In the genomic region with DNA sequence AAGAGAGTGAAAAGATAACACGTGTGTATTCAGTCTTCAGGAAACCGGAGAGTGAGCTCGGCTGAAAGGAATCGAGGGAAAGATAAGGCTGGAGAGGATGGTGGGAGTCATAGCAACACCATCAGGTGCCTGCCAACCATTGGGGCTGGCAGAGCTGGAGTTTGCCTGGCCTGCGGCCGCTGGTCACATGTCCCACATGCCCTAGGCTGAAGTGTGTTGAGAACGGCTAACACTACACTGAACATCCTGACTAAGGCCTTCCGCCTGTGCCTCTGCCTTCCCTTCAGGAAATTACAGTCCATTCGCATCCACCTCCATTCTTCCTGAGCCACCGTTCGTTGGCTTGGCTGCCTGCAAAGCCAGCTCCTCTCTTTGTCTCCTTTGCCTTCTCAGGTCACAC, we compare ENCODE assay signal across 13 mouse cellular contexts. TPM values are rescaled to one million over a fixed set of nuclear protein-coding genes. Genes with fewer than 3 reads are reported as not detected.
DNase-seq lines count a peak whose midpoint lies in the region; ATAC-seq and TF ChIP-seq lines count a peak whose summit lies in the region.
"Had no signal": no experiment of that assay in that cellular context is flagged by ENCODE, and none has a peak within 500 bp of the region (broad histone marks: within the 10 kb centered on the region; RNA-seq: fewer than 3 reads in every experiment).

No protein-coding gene starts in this region.

- TF ChIP-seq RAD21 in MEL (IDR thresholded peaks at IDR 0.05; ENCODE audit: low read depth, low read length): no peak

- H3K27ac ChIP-seq in MEL (ENCODE audit: control insufficient read depth, low read depth, low read length): no peak overlapping the region
- H3K27ac ChIP-seq in heart, embryonic 13.5 days (replicated peaks): peak overlapping the region; percentile 73
- H3K27ac ChIP-seq in forebrain, embryonic 10.5 days: no peak overlapping the region
- H3K27ac ChIP-seq: embryonic facial prominence, embryonic 15.5 days; kidney, postnatal 0 days; limb, embryonic 15.5 days had no signal

- peak; percentile 38; the same call in 1 of the 2 replicates for ATAC-seq in heart, embryonic 13.5 days (ENCODE audit: extremely low read depth, insufficient number of reproducible peaks, low FRiP score, low TSS enrichment)
- ATAC-seq in megakaryocyte-erythroid progenitor cell, adult 5-6 weeks (replicated peaks; ENCODE audit: low FRiP score, low TSS enrichment, poor library complexity, severe bottlenecking): 0 out of 2 replicates have a peak, but pooled peaks have one; percentile 35

- no peak overlapping the region for H3K9ac ChIP-seq in MEL (ENCODE audit: control insufficient read depth, low read depth, low read length, poor library complexity, severe bottlenecking)
- H3K9ac ChIP-seq in heart, embryonic 13.5 days: no peak overlapping the region
- H3K9ac ChIP-seq: embryonic facial prominence, embryonic 15.5 days; limb, embryonic 15.5 days had no signal

- DNase-seq in kidney, postnatal 10 days: peak; percentile 12
- DNase-seq in kidney, adult 8-10 months: no peak
- peak; percentile 24 for DNase-seq in MEL (ENCODE audit: low read depth, low spot score)
- DNase-seq in forebrain, embryonic 10.5 days (ENCODE audit: extremely low spot score, low spot score): no peak
- DNase-seq in right cerebral cortex, adult 18-20 months: no peak

- TF ChIP-seq EP300 in MEL (IDR thresholded peaks at IDR 0.05; ENCODE audit: low read depth in 1 of 2, low read length in 2 of 2): no peak

- no peaks in the 10 kb centered on the region for H3K9me3 ChIP-seq in MEL (replicated peaks; ENCODE audit: insufficient read depth, low read length)
- no peaks in the 10 kb centered on the region for H3K9me3 ChIP-seq in heart, embryonic 13.5 days
- no peaks in the 10 kb centered on the region for H3K9me3 ChIP-seq in forebrain, embryonic 10.5 days
- H3K9me3 ChIP-seq: embryonic facial prominence, embryonic 15.5 days; limb, embryonic 15.5 days had no signal

- WGBS in heart, embryonic 13.5 days: 33% methylated on average over 11 of the region's 11 CpGs
- 87% methylated on average over 11 of the region's 11 CpGs for WGBS in forebrain, embryonic 10.5 days

- no peak overlapping the region for H3K4me3 ChIP-seq in MEL (ENCODE audit: control insufficient read depth in 1 of 2, insufficient read depth in 1 of 2, low read depth in 2 of 2, low read length in 2 of 2)
- no peak overlapping the region for H3K4me3 ChIP-seq in heart, embryonic 13.5 days
- no peak overlapping the region for H3K4me3 ChIP-seq in forebrain, embryonic 10.5 days
- H3K4me3 ChIP-seq: embryonic facial prominence, embryonic 15.5 days; limb, embryonic 15.5 days; myocyte had no signal

- H3K79me2 ChIP-seq in MEL (ENCODE audit: control insufficient read depth, insufficient read depth, low read length, poor library complexity): no peaks in the 10 kb centered on the region

- H3K36me3 ChIP-seq in MEL (ENCODE audit: control insufficient read depth in 1 of 2, insufficient read depth in 2 of 2, low read length in 2 of 2): peaks cover 0 to 14% of the 10 kb centered on the region in 2 experiments; a peak in 2 of 4 replicates
- no peaks in the 10 kb centered on the region for H3K36me3 ChIP-seq in heart, embryonic 13.5 days
- no peaks in the 10 kb centered on the region for H3K36me3 ChIP-seq in forebrain, embryonic 10.5 days (replicated peaks)
- H3K36me3 ChIP-seq: embryonic facial prominence, embryonic 15.5 days; limb, embryonic 15.5 days had no signal

- H3K27me3 ChIP-seq in MEL (ENCODE audit: control insufficient read depth in 1 of 2, insufficient read depth in 2 of 2, low read length in 2 of 2): peaks cover 0 to 3% of the 10 kb centered on the region in 2 experiments; a peak in 3 of 4 replicates
- H3K27me3 ChIP-seq in heart, embryonic 13.5 days (replicated peaks): no peaks in the 10 kb centered on the region
- no peaks in the 10 kb centered on the region for H3K27me3 ChIP-seq in forebrain, embryonic 10.5 days (ENCODE audit: poor library complexity, severe bottlenecking)
- H3K27me3 ChIP-seq: embryonic facial prominence, embryonic 15.5 days; limb, embryonic 15.5 days had no signal

- peaks cover 0 to 17% of the 10 kb centered on the region in 2 experiments; a peak in 2 of 4 replicates for H3K4me1 ChIP-seq in MEL (ENCODE audit: control insufficient read depth in 1 of 2, insufficient read depth in 2 of 2, low read length in 2 of 2)
- H3K4me1 ChIP-seq in heart, embryonic 13.5 days: peaks cover 18% of the 10 kb centered on the region
- H3K4me1 ChIP-seq in forebrain, embryonic 10.5 days: no peaks in the 10 kb centered on the region
- H3K4me1 ChIP-seq: embryonic facial prominence, embryonic 15.5 days had no signal

- TF ChIP-seq POLR2A in MEL (IDR thresholded peaks at IDR 0.05; ENCODE audit: control insufficient read depth in 1 of 2, insufficient read depth in 1 of 2, low read depth in 1 of 2, low read length in 2 of 2, poor library complexity in 1 of 2): no peak

- TF ChIP-seq CTCF in MEL (IDR thresholded peaks at IDR 0.05 in 2 of 3, conservative IDR thresholded peaks at IDR 0.05 in 1 of 3; ENCODE audit: control insufficient read depth in 1 of 3, insufficient read depth in 1 of 3, low read depth in 2 of 3, low read length in 3 of 3, poor library complexity in 1 of 3, severe bottlenecking in 1 of 3): no peak

- peak overlapping the region; percentile 30; the same call in 1 of the 2 replicates for H3K4me2 ChIP-seq in heart, embryonic 13.5 days
- H3K4me2 ChIP-seq: embryonic facial prominence, embryonic 15.5 days; limb, embryonic 15.5 days had no signal

TF ChIP-seq in MEL, 35 proteins besides CTCF, POLR2A, EP300 and RAD21:
- TF ChIP-seq MAX (IDR thresholded peaks at IDR 0.05; ENCODE audit: low read length) (no peak), GATA1 (IDR thresholded peaks at IDR 0.05; ENCODE audit: low read depth, low read length) (peak; percentile 45), GABPA (IDR thresholded peaks at IDR 0.05; ENCODE audit: low read depth, low read length) (no peak), MYB (IDR thresholded peaks at IDR 0.05; ENCODE audit: low read depth, low read length) (no peak), HCFC1 (IDR thresholded peaks at IDR 0.05; ENCODE audit: low read depth, low read length) (no peak), USF2 (IDR thresholded peaks at IDR 0.05; ENCODE audit: borderline replicate concordance in 1 of 2, insufficient read depth in 1 of 2, low read depth in 1 of 2, low read length in 2 of 2) (no peak), USF1 (IDR thresholded peaks at IDR 0.05; ENCODE audit: low read depth, low read length) (peak; percentile 61; the same call in 1 of the 2 replicates)

RNA-seq across cellular contexts. Expression of a gene that starts 6.5 kb away (rescaled TPM):
- not detected in 2 replicates for total RNA-seq in MEL (2012; rRNA removed)
- polyA plus RNA-seq in MEL (2012; ENCODE audit: insufficient read depth in 1 of 2, insufficient read length in 2 of 2, low read depth in 1 of 2, low replicate concordance in 2 of 2, missing spikeins in 1 of 2): not detected
- not detected in 2 replicates for polyA plus RNA-seq in heart, embryonic 13.5 days (2015; fragmentation: Nextera tagmentation; extraction: Ambion mirVana)
- not detected in 2 replicates for total RNA-seq in megakaryocyte-erythroid progenitor cell, adult 5-6 weeks (2014; fragmentation: Nextera tagmentation)
- not detected in 2 replicates for total RNA-seq in megakaryocyte-erythroid progenitor cell, adult 5-6 weeks (2017)
- not detected in 2 replicates for polyA plus RNA-seq in forebrain, embryonic 10.5 days (2016; fragmentation: Nextera tagmentation; extraction: Ambion mirVana)
- total RNA-seq: heart, postnatal 36 days; layer of hippocampus, postnatal 25 days had no signal
- polyA plus RNA-seq: embryonic facial prominence, embryonic 15.5 days; kidney, postnatal 0 days; limb, embryonic 15.5 days; myocyte had no signal

RNA-seq across cellular contexts. Expression of a gene that starts 8.7 kb away (rescaled TPM):
- total RNA-seq in MEL (2012; rRNA removed): 0.15 TPM in 1 of 2 replicates, not detected in the other
- not detected for polyA plus RNA-seq in MEL (2012; ENCODE audit: insufficient read depth in 1 of 2, insufficient read length in 2 of 2, low read depth in 1 of 2, low replicate concordance in 2 of 2, missing spikeins in 1 of 2)
- 9.0 and 9.1 TPM in 2 replicates for polyA plus RNA-seq in heart, embryonic 13.5 days (2015; fragmentation: Nextera tagmentation; extraction: Ambion mirVana)
- total RNA-seq in megakaryocyte-erythroid progenitor cell, adult 5-6 weeks (2014; fragmentation: Nextera tagmentation): not detected in 2 replicates
- 1.4 TPM in 1 of 2 replicates, not detected in the other for total RNA-seq in megakaryocyte-erythroid progenitor cell, adult 5-6 weeks (2017)
- 1.1 TPM in 2 replicates for polyA plus RNA-seq in forebrain, embryonic 10.5 days (2016; fragmentation: Nextera tagmentation; extraction: Ambion mirVana)

RNA-seq across cellular contexts. Expression of a gene that starts 12.9 kb away (rescaled TPM):
- 36.1 and 40.7 TPM in 2 replicates for total RNA-seq in MEL (2012; rRNA removed)
- polyA plus RNA-seq in MEL (2012; ENCODE audit: insufficient read depth in 1 of 2, insufficient read length in 2 of 2, low read depth in 1 of 2, low replicate concordance in 2 of 2, missing spikeins in 1 of 2): 10 to 100 TPM in 1 of 2 experiments, not detected in 1; 43.8 TPM
- polyA plus RNA-seq in heart, embryonic 13.5 days (2015; fragmentation: Nextera tagmentation; extraction: Ambion mirVana): 23.1 and 25.4 TPM in 2 replicates
- total RNA-seq in megakaryocyte-erythroid progenitor cell, adult 5-6 weeks (2014; fragmentation: Nextera tagmentation): 15.9 and 23.0 TPM in 2 replicates
- 10.1 and 14.7 TPM in 2 replicates for total RNA-seq in megakaryocyte-erythroid progenitor cell, adult 5-6 weeks (2017)
- 30.5 and 30.9 TPM in 2 replicates for polyA plus RNA-seq in forebrain, embryonic 10.5 days (2016; fragmentation: Nextera tagmentation; extraction: Ambion mirVana)

RNA-seq across cellular contexts. Expression of a gene that starts 32.9 kb away (rescaled TPM):
- total RNA-seq in MEL (2012; rRNA removed): 0.23 and 0.27 TPM in 2 replicates
- under 1 TPM in 1 of 2 experiments, not detected in 1; 0.06 TPM for polyA plus RNA-seq in MEL (2012; ENCODE audit: insufficient read depth in 1 of 2, insufficient read length in 2 of 2, low read depth in 1 of 2, low replicate concordance in 2 of 2, missing spikeins in 1 of 2)
- polyA plus RNA-seq in heart, embryonic 13.5 days (2015; fragmentation: Nextera tagmentation; extraction: Ambion mirVana): 0.04 TPM in 1 of 2 replicates, not detected in the other
- total RNA-seq in megakaryocyte-erythroid progenitor cell, adult 5-6 weeks (2014; fragmentation: Nextera tagmentation): not detected in 2 replicates
- 0.05 TPM in 1 of 2 replicates, not detected in the other for total RNA-seq in megakaryocyte-erythroid progenitor cell, adult 5-6 weeks (2017)
- polyA plus RNA-seq in forebrain, embryonic 10.5 days (2016; fragmentation: Nextera tagmentation; extraction: Ambion mirVana): 0.17 and 0.35 TPM in 2 replicates
- total RNA-seq: heart, postnatal 36 days had no signal

RNA-seq across cellular contexts. Expression of a gene that starts 50.0 kb away (rescaled TPM):
- total RNA-seq in MEL (2012; rRNA removed): 58.7 and 60.4 TPM in 2 replicates
- polyA plus RNA-seq in MEL (2012; ENCODE audit: insufficient read depth in 1 of 2, insufficient read length in 2 of 2, low read depth in 1 of 2, low replicate concordance in 2 of 2, missing spikeins in 1 of 2): 100 to 1,000 TPM; 161 to 187 TPM
- polyA plus RNA-seq in heart, embryonic 13.5 days (2015; fragmentation: Nextera tagmentation; extraction: Ambion mirVana): 87.0 and 93.9 TPM in 2 replicates
- total RNA-seq in megakaryocyte-erythroid progenitor cell, adult 5-6 weeks (2014; fragmentation: Nextera tagmentation): 86.6 and 122 TPM in 2 replicates
- 45.2 and 61.0 TPM in 2 replicates for total RNA-seq in megakaryocyte-erythroid progenitor cell, adult 5-6 weeks (2017)
- polyA plus RNA-seq in forebrain, embryonic 10.5 days (2016; fragmentation: Nextera tagmentation; extraction: Ambion mirVana): 116 and 126 TPM in 2 replicates

Comparison
In these comparisons a context has a peak if more than half of its experiments do, and no peak if none do; other contexts are left out.
1. DNase-seq: peak in kidney, postnatal 10 days (single experiment) and MEL (single experiment); none in kidney, adult 8-10 months (0 of 2), forebrain, embryonic 10.5 days (single experiment) and right cerebral cortex, adult 18-20 months (single experiment).